Mouse (Mus musculus) B cell, adult 67 days (primary cell): ENCODE results near the gene 4933436I01Rik. TPM values are rescaled to one million over a fixed set of nuclear protein-coding genes. Genes with fewer than 3 reads are reported as not detected.

Source experiments
- total RNA-seq, 2 experiments: library from RNA; stranded (reverse); gene quantifications; 4 replicates each; pipeline ENCODE4 v1.2.4; 2023

4933436I01Rik gene
- total RNA-seq: not detected

GRCm38 (mm10) chrX:67921350-67921749 is at the start of gene 4933436I01Rik:
Gene 4933436I01Rik, minus strand, starts transcription at chrX:67921450.

Other genes starting within 250 kb of the 4933436I01Rik start
- not detected for gene Gm1140, start 227.9 kb downstream of the 4933436I01Rik start, total RNA-seq
- gene Gm14692, start 225.8 kb downstream of the 4933436I01Rik start, total RNA-seq: not detected